Mouse (Mus musculus) CH12.LX (cell line): ENCODE results near the gene Cdc20.

Experiments used
- CTCF ChIP-seq, 2 experiments: IDR thresholded peaks in 1 of 2; conservative IDR thresholded peaks in 1 of 2; 2 replicates each; pipeline ENCODE4 v1.5.1; 2011 to 2012; ENCODE audit warnings: low read depth in 2 of 2, low read length in 2 of 2, improper control_type of control experiment in 1 of 2, inconsistent platforms in 1 of 2, mild to moderate bottlenecking in 1 of 2, moderate library complexity in 1 of 2
- ZKSCAN1 ChIP-seq: IDR thresholded peaks from 2 replicates; pipeline ENCODE4 v1.6.1; 2012; ENCODE audit warnings: low read depth, inconsistent platforms, low read length, improper control_type of control experiment, borderline replicate concordance

DNA sequence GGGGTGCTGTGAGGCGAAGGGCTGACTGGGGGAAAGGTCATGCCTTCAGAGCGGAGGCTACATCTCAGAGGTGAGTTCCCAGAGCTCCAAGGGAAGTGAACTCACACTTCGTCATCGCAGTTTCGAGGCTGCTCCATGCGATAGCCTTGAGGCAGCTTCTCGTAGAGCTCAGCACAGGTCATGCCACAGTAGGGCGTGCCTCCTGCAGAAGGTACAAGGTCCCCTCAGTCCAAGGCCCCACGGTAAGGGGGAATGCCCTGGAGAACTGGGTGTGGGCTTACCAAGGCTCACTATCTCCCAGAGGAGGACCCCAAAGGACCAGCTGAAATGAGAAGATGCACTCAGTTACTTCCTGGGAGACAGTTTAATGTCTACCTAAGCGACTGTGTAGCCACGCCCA is 35.5 kb upstream of the Cdc20 start:
- no peak for TF ChIP-seq CTCF (conservative IDR thresholded peaks at IDR 0.05 in 1 of 2, IDR thresholded peaks at IDR 0.05 in 1 of 2; ENCODE audit: low read depth in 2 of 2, low read length in 2 of 2)
- no peak for TF ChIP-seq ZKSCAN1
